Mouse (Mus musculus) layer of hippocampus, postnatal 10 days (tissue): ENCODE data around the gene Myadm. TPM values are rescaled to one million over a fixed set of nuclear protein-coding genes. Genes with fewer than 3 reads are reported as not detected.
"Not testable (repeated sequence)": the region's sequence is repeated elsewhere in the genome, so short reads cannot be mapped to it uniquely, and the experiment has no call there.

Source experiments
- DNase-seq, 2 experiments: peaks; one replicate each; pipeline ENCODE4 v3.0.0; 2021; ENCODE audit warnings: low spot score in 2 of 2
- total RNA-seq, 2 experiments: library from RNA; stranded (reverse); gene quantifications; 2 replicates each; pipeline ENCODE4 v1.2.3; 2021

Gene Myadm
- total RNA-seq, 2 experiments from 2014 or later: 89.7 to 91.6 TPM

DNA sequence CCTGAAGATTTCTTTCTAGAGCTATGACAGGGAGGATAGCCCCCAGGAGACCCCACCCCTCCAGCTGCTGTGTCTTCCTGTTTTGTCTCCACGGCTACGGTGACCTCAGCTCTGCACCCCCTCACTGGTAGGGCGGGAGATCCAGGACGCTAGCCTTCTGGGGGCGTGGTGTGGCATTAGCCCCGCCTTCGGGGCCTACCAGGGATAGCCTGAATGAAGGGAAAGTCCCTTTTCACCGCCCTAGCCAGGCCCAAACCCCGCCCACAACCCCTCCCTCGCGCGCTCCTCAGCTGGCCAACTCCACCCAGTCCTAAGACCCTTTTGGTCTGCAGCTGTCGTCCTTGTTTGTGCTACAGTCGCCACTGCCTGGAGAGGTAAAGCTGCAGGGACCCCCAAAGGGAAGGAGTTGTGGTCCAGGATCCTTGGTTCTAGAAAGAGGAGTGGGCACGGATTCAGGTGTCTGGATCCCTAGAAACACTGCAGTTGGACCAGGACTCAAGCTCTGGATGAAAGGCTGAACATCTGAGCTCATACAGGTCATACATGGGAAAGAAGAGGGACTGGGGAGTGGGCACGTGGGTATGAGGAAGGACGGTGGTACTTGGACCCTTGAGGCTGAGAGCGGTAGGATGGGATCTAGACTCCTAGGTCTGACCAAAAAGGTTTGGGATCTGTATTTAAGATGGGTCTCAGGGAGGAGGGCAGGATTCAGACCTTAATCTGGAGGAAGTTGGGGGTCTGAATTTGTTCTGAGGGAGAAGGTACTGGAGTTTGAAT, 1.6 kb downstream of the Myadm start:
- DNase-seq: peak; percentile 84 to 88

DNA sequence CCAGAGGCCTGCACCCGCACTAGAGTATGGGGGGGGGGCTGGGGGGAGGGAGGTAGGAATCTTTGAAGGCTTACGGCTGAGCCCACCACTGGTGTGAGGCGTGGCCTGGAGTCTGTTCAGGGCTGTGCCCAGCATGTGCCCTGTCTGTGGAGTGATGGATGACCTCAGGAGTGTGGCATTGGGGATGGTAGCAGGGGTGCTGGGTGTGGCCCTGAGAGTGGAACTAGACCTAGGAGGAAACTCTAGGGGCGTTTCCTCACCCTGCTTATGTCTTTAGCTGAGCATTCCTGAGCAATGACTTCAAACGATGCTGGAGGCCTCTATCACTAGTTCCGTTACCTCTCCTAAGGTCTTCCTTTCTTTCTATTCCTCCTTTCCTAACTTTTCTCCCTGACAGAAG, 2.3 kb downstream of the Myadm start:
- no peak for DNase-seq

DNA sequence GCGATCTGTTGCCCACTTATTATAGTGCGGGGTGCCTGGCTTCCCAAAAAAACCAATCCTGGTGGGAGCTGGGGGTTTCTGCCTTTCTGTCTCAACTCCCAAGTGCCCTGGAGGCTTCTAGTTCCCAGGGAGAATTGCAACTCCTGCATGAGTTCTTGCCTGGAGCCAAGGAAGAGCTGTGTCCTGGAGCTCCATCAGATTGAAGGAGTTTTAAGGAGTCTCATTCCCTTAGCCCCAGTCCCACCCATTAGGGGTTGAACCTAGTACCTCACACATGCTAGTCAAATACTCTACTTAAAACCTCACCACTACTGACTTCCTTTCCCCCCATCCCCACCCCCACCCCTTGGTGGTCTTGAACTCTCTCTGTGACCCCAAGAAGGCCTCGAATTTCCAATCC, 2.9 kb downstream of the Myadm start:
- DNase-seq: no peak

DNA sequence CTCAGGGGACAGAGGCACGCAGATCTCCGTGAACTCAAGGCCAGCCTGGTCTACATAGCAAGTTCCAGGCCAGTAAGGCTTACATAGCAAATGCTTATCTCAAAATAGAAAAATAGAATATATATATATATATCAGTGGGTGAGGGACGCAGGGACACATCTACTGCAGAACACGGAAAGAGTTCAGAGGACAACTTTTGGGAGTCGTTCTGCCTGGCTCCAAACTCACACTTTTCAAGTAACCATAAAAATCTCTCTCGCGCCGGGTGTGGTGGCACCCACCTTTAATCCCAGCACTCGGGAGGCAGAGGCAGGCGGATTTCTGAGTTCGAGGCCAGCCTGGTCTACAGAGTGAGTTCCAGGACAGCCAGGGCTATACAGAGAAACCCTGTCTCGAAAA, 3.4 kb downstream of the Myadm start:
- not testable (repeated sequence) for DNase-seq

DNA sequence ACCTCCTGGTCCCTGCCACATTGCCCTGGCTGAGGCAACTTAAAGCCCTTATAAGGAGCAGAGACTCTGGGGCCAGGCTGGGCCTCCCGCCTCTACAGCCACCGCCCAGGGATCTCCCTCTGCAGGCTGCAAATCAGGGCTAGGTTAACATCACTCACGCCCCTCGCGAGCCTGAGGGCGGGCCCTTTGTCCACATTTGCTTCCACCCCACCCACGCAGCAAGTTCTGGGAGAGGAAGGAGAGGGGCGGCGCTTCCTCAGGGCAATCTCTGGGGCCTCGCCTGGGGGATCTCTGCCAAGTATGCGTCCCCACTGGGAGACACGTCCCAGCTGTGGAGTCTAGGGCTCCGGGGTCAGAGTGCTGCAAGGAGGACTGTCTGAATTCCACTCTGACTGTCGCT, 3.9 kb downstream of the Myadm start:
- DNase-seq: peak; percentile 37 to 56

DNA sequence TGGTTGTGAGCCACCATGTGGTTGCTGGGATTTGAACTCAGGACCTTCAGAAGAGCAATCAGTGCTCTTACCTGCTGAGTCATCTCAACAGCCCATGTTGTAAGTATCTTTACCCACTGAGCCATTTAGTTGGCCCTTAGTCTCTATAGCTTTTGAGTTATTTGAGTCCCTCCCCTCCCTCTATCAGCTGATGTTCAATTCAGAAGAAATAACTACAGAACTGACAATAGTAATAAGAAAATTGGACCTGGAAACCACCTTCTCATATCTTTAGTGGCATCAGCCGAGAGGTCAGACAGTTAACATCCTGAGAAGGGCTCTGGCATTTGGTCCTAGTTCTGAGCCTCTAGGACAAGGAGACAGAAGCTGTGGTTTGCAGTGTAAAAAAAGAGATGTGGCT, 5.9 kb downstream of the Myadm start:
- no peak for DNase-seq

DNA sequence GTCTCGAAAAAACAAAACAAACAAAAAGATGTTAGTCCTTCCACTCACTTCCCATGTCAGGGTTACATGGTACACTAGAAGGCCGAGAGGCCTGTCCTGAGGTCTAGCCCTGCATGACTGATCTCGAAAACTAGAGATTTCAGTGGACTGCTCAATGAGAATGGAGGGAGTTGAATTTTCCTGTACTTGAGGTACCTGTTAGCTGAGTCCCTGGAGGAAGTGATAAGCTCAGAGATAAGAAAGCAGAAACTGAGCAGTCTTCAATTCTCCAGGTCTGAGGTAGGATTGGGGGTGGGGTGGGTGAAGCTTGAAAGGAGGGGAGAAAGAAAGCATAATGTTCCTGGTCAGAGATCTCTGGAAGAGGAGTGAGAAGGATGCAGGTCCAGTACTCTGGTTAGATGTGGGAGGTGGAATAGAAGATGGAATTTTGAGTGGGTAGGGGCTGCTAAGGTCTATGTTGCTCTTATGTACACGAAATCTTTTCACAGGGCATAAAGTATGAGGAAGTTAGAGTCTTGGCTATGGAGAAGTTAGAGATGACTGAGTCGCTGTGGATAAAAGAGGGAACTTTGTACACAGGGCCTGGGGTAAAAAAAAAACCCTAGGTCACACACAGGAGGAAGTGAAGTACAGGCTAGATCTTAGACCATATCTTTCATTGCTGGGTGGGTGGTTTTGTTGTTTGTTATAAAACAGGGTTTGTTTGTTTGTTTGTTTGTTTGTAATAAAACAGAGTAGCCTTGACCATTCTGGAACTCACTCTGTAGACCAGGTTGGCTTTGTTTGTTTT, 6.6 kb downstream of the Myadm start:
- no peak for DNase-seq

DNA sequence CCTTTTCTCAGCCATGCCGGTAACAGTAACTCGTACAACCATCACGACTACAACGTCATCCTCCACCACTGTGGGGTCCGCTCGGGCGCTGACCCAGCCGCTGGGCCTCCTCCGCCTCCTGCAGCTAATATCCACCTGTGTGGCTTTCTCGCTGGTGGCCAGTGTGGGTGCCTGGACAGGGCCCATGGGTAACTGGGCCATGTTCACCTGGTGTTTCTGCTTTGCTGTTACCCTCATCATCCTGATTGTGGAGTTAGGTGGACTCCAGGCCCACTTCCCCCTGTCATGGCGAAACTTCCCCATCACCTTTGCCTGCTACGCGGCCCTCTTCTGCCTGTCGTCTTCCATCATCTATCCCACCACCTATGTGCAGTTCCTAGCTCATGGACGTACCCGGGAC, 7.8 kb downstream of the Myadm start:
- DNase-seq: no peak

DNA sequence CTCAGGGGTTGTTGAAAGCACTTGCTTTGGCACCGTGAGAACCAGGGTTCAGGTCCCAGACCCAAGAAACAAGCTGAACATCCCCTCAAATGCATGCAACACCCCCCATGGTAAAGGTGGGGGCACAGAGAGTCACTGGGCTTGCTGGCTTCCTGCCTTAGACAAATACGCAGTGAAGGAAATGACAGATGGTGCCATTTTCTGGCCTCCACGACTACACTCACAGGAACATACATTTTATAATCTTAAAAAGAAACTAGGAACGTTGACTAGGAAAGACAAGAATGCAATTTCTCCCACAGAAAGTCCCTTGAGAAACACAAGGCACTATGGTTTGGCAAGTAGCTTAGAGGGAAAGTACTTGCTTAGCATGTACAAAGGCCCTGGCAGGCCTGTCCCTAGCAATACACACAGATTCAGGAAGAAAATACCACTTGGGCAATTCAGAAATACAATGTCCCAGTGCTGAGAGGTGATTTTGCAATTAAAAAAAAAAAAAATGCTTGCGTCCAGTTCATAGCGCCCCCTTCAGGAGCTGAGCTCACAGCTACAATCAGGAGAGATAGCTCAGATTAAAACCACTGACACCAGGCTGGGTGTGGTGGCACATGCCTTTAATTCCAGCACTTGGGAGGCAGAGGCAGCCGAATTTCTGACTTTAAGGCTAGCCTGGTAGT, 11.2 kb downstream of the Myadm start:
- no peak for DNase-seq

DNA sequence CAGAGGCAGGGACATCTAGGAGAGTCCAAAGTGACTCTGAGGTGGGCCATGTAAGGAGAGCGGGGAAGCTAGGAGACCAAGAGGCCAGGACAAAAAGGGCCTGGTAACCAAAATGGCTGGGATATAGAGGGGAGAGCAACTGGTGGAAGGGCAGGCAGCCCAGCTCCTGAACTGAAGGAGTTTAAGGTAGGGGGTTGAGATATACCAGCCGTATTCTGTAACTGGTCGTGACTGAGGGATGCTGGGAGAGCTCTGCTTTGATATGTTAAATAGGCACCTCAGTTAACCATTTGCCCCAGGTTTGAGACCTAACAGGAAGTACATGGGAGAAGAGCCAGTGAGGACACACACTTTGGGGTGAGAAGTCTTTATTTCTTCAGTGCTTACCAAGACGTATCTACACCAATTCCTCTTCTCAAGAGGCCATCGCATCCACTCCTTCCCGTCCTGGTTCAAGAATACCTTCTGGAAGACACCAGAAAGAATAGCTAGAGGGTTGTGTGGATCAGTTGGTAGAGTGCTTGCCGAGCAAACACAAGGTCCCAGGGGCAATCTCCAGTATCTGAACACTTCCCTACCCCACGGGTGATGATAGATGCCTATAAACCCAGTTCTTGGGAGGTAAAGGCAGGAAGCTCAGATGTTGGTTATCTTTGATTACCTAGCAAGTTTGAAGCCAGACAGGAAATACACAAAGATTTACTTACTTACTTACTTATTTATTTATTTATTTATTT, 12.2 kb downstream of the Myadm start:
- DNase-seq: no peak

DNA sequence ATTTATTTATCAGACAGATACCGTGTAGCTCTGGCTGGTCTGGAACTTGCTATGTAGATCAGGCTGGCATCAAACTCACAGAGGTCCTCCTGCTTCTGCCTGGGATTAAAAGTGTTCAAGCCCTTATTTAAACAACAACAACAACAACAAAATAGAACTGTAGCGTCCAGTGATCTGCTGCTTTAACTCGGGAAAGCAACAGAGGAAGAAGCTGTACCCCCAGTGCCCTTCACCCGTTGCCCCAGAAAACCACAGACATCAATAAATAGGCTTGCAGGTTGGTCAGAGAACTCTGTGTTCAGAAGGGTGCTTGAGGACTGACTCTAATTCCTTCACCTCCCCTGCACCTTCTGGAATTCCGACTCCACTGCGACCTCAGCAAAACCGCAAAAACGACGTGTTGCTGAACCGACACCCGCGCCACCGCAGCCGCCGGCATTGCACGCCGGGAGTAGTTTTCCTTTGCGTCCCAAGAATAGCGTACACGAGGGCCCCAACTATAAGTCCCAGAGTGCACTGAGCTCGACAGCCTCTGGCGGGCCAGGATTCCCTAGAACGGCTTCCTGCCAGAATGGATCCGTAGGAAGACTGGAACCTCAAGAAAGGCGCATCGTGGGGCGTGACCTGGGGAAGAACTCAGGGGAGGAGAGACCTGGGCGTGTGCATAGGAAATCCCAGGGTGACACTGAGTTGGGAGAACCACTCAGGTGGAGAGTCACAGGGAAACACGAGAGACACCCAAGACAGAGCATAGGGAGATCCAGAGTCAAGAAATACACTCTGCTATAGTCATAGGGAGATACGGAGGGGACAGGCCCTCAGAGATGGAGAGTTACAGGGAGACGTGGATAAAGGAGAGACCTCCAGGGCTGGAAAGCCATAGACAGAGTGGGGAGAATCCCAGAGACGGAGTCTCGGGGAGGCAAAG, 13.0 kb downstream of the Myadm start:
- DNase-seq: peak; percentile 26 to 49

DNA sequence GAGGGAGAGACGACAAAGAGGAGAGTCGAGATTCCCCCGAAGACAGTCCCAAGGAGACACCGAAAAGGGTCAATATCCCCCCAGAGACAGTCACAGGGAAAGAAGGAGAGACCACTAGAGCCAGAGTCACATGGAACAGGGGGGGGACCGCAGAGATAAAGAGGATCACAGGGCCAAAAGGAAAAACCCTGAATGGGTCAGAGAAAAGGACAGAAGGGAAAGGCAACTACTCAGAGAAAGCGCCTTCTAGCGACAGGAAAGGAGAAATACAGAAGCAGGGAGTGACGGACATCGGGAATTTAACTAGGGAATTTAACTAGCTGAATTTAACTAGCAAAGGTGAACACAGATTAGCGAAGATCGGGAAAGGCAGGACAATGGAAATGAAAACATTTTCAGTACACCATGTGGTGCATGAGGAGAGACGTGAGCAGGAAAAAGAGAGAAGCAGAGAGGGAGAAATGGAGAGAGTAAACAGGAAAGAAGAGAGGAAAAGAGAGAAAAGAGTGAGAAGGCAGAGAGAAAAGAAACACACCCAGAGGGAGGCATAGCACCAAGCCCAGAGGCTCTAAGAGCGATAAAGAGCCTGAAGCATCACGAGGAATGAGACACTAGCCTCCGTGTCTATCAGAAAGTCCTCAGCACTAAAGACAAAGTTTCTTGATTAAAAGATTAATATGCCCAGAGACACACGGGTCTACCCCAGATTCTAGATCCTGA, 13.8 kb downstream of the Myadm start:
- DNase-seq: peak in 1 of 2 experiments; percentile 43

DNA sequence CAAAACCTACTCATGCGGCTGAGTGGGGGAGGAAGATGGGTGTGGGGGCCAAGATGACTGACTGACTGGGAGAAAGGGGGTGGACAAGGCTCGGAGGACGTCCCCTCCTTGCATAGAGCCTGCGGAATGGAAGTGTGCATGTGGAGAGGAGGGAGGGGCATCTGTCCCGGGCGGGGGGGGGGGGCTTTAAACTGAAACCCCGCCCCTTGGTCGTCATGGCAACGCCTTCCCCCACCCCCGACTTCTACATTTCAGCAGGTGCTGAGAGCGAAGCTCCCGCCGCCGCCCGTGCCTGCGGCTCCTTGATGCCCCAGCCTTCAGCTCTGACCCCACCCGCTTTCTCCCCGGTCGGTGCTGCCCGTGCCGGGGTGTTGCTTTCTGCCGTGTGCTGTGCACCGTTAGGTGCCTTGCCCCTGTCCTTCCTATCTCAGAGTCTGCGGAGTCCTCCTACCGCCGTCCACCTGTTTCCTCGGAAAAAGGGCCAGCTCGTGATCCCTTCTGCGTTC, 14.4 kb downstream of the Myadm start:
- DNase-seq: peak; percentile 61 to 76

DNA sequence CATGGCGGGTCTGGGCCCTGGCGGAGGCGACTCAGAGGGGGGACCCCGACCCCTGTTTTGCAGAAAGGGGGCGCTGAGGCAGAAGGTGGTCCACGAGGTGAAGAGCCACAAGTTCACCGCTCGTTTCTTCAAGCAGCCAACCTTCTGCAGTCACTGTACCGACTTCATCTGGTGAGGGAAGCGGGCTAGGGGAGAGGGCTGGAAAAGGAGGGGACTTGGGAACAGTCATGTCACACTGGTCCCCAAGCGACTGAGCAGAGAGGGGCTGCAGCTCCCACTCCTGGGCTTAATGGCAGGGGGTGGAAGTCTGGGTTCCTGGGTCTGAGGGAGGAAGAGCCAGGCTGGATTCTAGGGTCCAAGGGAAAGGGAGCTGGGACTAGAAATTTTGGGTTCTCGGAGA, 14.9 kb downstream of the Myadm start:
- peak; percentile 30 to 47 for DNase-seq

DNA sequence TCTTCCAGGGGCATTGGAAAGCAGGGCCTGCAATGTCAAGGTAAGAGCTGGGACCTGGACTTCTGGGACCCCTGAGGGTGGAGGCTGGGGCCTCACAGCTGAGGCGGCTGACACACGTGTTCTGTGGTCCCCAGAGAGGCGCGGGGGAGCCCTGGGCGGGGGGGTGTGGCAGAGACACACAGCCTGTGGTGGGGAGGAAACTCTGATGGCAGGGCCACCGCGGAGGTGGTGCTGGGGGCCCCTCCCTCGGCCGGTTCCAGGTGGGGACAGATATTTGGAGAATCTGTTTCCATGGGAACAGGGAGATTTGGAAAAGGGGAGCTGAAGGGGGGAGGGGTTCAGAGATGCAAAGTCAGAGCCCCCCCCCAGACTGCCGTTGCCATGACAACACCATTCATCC, 15.4 kb downstream of the Myadm start:
- peak; percentile 39 to 56 for DNase-seq

DNA sequence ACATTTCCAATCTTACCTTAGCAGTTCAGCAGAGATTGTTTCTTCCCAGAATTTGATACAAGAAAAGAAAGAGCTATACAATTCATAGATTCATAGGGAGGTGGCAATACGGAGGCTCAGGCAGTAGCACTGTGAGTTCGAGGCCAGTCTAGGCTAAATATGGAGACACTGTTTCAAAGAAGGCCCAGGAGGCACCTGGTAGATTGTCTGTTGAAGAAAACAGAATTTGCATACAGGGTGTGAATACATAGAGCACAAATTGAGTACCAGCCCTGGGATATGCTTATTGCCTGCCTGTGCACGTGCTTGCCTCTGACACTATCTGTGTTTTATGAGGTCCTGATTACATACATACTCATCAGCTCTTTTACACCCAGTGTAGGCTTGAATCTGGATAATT, 17.5 kb downstream of the Myadm start:
- DNase-seq: no peak

DNA sequence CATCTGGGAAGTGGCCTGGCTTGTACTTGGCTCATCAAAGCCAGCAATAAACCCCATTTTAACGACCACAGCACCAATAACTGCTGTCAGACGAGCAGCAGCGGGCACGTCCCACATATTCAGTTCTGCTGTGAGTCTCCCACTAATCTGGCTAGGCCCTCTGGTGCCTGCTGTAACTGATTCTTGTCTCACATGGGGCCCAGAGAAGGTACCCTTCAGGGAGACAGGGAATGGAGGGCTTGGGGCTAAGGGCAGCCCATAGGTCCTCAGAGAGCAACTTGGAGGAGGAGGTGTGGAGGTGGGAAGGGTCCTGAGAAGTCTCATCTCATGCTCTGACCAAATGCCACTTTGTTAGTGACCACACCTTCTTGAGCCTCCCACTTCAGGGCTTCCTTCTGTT, 19.8 kb downstream of the Myadm start:
- DNase-seq: no peak

DNA sequence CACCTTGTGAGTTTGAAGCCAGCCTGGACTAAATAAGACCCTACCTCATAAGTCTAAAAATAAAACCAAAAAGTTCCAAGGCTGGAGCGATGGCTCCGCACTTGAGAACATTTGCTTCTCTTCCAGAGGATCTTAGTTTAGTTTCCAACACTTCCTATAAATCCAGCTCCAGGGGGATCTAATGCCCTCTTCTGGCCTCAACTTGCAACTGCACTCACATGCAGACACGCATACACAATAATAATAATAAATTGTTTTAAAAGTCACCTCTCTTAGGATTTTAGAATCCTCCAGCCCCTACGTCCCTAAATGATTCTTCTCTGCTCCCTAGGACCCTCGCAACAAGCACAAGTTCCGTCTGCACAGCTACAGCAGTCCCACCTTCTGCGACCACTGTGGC, 21.4 kb downstream of the Myadm start:
- DNase-seq: no peak

DNA sequence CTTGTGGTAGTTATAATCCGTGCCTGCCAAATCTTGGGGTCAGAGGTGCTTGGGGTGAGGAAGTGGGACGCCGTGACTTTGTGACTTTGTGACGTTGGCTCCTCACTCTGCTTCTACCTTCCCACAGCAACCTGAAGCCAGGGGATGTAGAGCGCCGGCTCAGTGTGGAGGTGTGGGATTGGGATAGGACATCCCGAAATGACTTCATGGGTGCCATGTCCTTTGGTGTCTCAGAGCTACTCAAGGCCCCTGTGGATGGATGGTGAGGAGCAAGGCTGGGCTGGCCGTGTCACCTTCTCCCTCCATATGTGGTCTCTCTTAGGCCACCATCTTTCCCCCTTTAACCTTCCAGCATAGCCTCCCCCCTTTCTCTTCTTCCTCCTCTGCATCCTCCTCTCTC, 24.7 kb downstream of the Myadm start:
- DNase-seq: no peak
